Mouse (Mus musculus): ENCODE data around the gene Gm37240. TPM values are rescaled to one million over a fixed set of nuclear protein-coding genes. Genes with fewer than 3 reads are reported as not detected.
"Not testable (repeated sequence)": the region's sequence is repeated elsewhere in the genome, so short reads cannot be mapped to it uniquely, and the experiment has no call there.

The Gm37240 gene
- polyA plus RNA-seq (2017; shearing (Covaris generic)): 1 to 10 TPM; 2.9 to 4.3 TPM

- ATAC-seq: peak; percentile 74
Observed at GRCm38 (mm10) chr3:85887239-85887827, at the start of gene Gm37240, which contains the start of gene Glt28d2. Gene Gm37240, minus strand, starts transcription at chr3:85887518. Gene Glt28d2, minus strand, starts transcription at chr3:85887516.

DNA sequence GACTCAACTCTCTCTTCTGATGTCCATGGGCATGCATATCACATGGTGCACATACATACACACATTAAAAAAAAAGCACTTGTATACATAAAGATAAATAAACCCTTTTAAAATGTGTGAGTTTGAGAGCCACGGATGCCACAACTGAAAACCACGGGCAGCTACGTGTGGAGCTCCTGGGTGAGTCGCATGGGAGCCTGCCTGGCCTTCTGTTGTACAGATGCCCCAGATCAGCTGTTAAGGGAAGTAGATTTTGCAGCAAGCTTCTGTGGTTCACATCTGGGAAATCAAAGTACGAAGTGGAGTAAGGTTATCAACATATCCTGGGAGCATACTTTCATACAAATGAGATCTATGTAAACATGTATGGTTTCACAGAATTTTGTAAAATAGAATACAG lies 46.3 kb upstream of the Gm37240 start:
- ATAC-seq: no peak

DNA sequence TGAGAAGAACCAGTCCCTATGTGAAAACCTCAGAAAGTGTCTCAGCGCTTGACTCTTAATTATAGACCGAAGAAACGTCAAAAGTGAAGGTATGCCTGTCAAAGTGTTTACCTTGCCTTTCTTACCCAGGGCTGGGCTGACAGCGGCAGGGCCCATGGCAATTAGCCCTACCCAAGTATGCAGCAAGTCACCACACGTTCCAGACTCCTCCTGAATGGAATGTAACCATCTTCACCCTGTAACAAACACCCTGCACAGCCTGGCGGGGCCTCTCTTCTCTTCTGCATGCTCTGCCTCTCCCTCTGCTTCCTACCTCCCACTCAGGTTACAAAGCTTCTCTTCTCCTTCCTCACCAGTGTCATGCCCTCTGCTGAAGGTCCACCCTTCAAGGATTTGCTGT lies 44.5 kb upstream of the Gm37240 start:
- ATAC-seq: no peak

DNA sequence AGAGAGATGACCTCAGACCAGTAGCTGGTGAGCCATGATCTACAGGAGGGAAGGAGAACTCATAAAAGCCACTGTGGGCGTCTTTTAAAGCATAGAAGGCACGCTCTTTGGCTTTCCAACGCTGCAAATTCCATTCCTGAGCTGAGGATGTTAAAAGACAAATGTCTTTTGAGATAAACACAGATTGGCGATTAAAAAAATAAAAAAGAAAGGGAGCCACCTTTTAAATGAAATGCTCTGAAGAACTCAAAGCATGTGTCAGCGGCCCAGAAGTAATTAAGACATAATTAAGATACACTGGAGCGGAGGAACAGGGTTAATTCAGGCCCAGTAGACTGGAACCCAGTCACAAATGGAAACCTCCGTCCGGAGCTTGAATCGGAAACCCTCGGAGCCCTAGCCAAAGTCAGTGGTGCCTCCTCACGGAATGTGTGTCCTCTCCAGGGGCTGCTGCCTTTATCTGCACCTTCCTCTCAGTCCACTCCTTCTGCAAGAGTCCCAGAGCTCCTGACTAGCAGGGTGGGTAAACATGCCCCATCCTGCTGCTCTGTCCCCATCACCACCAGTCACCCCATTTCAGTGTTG lies 43.4 kb upstream of the Gm37240 start:
- ATAC-seq: no peak

- ATAC-seq: no peak
Observed at GRCm38 (mm10) chr3:85929711-85930110, 42.4 kb upstream of the Gm37240 start.

GRCm38 (mm10) chr3:85928140-85928611 lies 40.9 kb upstream of the Gm37240 start:
- ATAC-seq: no peak

- ATAC-seq: no peak
Observed at GRCm38 (mm10) chr3:85927296-85927695, 40.0 kb upstream of the Gm37240 start.

GRCm38 (mm10) chr3:85923954-85924945 lies 36.9 kb upstream of the Gm37240 start:
- ATAC-seq: peak; percentile 52

- no peak for ATAC-seq
Observed at GRCm38 (mm10) chr3:85923343-85923742, 36.0 kb upstream of the Gm37240 start.

- no peak for ATAC-seq
Observed at GRCm38 (mm10) chr3:85922331-85922730, 35.0 kb upstream of the Gm37240 start.

DNA sequence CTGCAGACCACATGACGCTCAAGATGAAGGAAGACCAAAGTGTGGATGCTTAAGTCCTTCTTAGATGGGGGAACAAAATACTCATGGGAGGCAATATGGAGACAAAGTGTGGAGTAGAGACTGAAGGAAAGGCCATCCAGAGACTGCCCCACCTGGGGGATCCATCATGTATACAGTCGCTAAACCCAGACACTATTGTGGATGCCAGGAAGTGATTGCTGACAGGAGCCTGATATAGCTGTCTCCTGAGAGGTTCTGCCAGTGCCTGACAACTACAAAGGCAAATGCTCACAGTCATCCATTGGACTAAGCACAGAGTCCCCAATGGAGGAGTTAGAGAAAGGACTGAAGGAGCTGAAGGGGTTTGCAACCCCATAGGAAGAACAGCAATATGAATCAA lies 33.4 kb upstream of the Gm37240 start:
- ATAC-seq: not testable (repeated sequence)

- ATAC-seq: no peak
Observed at GRCm38 (mm10) chr3:85917600-85917999, 30.3 kb upstream of the Gm37240 start.

GRCm38 (mm10) chr3:85914806-85915205 lies 27.5 kb upstream of the Gm37240 start:
- ATAC-seq: no peak

DNA sequence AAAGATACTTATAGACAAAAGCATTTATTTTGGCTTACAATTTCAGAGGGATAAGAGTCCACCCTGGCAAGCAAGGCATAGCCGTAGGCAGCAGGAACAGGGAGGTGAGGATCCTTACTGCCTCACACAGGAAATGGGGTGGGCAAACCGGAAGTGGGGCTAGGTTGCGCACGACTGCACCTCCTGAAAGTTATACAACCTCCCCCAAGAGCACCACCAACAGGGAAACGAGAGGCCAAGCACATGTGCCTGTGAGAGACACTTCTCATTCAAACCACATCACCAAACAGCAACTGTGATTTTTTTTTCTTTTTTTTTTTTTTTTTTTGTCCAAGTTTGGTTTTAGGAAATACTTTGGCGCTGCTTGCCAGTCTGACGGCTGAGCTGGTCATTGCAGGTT lies 19.8 kb upstream of the Gm37240 start:
- no peak for ATAC-seq

GRCm38 (mm10) chr3:85904371-85904770 lies 17.1 kb upstream of the Gm37240 start:
- no peak for ATAC-seq

DNA sequence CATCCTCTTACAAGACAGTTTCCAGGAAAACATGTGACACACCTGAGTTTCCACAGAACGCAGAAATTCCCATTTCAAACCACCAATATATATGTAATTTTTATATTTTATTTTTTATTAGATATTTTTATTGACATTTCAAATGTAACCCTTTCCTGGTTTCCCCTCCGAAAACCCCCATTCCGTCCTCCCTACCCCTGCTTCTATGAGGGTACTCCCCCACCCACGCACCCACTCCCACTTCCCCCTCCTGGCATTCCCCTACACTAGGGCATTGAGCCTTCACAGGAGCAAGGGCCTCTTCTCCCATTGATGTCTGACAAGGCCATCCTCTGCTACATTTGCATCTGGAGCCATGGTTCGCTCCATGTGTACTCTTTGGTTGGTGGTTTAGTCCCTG lies 7.7 kb upstream of the Gm37240 start:
- ATAC-seq: no peak

DNA sequence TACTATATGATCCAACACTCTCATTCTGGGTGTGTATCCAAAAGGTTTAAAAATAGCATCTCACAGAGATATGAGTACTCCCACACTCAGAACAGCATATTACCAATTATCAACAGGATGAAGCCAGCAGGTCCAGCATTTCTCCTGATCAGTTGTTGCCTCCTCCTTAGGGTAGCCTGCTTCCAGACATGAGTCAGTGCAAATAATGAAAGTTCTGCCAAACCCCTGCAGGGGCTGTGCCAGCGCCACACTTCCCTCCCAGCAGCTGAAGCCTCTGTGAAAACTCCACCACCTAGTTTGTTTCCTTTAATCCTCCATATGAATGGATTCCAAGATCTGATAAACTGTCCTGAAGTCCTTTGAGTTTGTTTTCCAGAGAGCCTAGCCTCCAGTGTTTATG lies 4.3 kb upstream of the Gm37240 start:
- ATAC-seq: no peak

DNA sequence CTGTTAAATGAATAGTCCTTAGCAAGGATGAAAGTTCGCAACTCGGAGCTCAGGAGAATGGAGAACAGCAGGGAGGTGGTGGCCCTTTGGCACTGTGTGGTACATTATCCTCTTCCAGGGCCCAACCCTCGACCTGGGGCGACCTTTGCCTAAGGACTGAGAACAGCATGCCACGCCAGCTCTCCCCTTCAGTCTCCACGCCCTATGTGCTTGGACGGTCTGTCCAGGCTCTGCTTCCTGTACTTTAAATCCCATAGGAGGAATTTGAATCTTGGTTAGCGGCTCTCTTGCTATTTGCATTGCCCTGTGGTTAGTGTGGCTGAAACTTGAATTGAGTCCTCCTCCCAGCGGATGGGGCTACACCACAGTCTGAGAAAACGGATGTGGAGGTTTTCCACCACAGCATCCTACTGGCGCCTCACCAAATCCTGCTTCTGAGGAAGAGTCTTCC lies 928 bp upstream of the Gm37240 start:
- peak; percentile 66 for ATAC-seq

DNA sequence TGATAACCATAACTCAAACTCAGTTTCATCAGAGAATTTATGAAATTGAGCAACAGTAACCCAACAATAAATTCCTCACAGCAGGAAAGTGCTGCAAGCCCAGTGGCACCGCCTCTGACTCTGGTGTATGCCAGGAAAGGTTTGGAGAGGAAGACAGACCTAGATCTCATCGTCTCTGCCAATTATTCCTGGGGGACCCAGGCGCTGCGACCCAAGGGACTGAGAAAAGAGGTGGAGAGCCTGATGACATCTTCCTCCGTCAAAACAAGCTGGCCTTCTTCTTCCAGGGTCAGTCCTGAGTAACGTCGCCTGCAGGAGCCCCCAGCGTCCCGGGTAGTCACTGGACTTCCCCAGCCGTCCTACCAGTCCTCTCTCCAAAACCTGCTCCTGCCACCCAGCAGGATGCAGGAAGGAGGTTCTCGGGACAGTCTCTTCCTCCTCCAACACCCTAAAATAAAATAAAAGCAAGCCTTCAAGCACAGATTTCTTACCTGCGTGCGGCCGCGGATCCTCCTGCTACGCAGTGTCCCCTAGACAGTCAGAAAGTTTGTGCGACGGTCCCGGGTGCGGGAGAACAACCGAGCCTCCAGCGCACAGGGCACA lies 581 bp downstream of the Gm37240 start:
- ATAC-seq: no peak

GRCm38 (mm10) chr3:85885906-85886305 lies 1.4 kb downstream of the Gm37240 start:
- ATAC-seq: no peak

GRCm38 (mm10) chr3:85880687-85881086 lies 6.6 kb downstream of the Gm37240 start:
- ATAC-seq: no peak

DNA sequence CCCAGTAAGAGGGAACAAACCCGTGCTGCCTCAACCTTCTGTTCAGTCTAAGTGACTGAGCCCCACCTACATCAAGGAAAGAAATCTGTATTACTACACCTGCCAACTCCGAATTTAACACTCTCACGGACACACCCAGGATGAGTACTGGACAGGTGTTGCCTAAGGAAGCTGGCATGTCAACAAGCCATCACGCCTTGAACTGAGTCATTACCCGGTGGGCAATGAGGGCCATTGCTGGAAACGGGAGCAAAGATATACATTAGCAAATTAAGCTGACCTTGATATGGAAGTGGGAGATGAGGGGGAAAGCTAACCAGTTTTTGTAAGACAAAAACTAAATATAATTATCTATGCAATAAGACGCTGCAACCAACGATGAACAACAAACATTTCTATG lies 7.2 kb downstream of the Gm37240 start:
- no peak for ATAC-seq

DNA sequence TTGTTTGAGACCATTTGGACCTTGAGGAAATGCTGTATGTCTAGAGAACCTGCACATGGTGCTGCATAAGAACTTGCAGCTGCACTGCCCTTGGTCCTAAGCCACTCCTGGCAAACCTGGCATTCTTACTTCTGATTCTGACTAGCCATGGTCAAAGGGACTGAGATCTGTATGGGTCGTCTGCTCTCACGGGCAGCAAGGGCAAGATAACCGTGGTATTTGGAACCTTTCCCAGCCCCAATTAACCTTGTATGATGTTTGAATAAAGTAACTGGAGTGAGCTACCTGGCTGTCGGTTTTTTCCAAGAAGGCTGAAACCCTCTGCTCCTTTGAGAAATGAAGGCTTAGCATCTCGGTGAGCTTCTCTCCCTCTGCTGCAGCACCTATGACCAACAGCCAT lies 8.4 kb downstream of the Gm37240 start:
- no peak for ATAC-seq

Measured in activated CD4-positive, CD25-positive, alpha-beta regulatory T cell, adult 4 months (primary cell).